Mouse (Mus musculus) midbrain, embryonic 10.5 days (tissue): ENCODE results near the gene Ywhaq. TPM values are rescaled to one million over a fixed set of nuclear protein-coding genes. Genes with fewer than 3 reads are reported as not detected.
A peak's percentile ranks its signal among the peaks of the same experiment; 100 is the strongest.

ENCODE experiments used
- DNase-seq: peaks from one replicate; pipeline ENCODE4 v3.0.0-alpha.2; 2017; ENCODE audit warnings: low spot score
- H3K27ac ChIP-seq: fragments of 300-500 bp; sonication (generic); replicated peaks from 2 replicates; pipeline ENCODE4 v1.5.1; 2016; ENCODE audit warnings: mild to moderate bottlenecking
- H3K27me3 ChIP-seq: fragments of 300-500 bp; sonication (generic); 2 replicates; pipeline ENCODE4 v1.6.1; 2016; ENCODE audit warnings: low read depth, mild to moderate bottlenecking; ENCODE audit not compliant: poor library complexity, severe bottlenecking
- H3K36me3 ChIP-seq: fragments of 300-500 bp; sonication (generic); 2 replicates; pipeline ENCODE4 v1.6.1; 2016; ENCODE audit warnings: mild to moderate bottlenecking, moderate library complexity
- H3K4me1 ChIP-seq: fragments of 300-500 bp; sonication (generic); 2 replicates; pipeline ENCODE4 v1.6.1; 2016
- H3K4me3 ChIP-seq: fragments of 300-500 bp; sonication (generic); 2 replicates; pipeline ENCODE4 v1.5.1; 2016; ENCODE audit warnings: mild to moderate bottlenecking, moderate library complexity
- H3K9me3 ChIP-seq: fragments of 300-500 bp; sonication (generic); replicated peaks from 2 replicates; pipeline ENCODE4 v1.6.1; 2016; ENCODE audit warnings: mild to moderate bottlenecking
- WGBS: fragments of 180-500 bp; shearing (Covaris S2); methylation state at CpG from one replicate; pipeline ENCODE4 v1.1.7; 2016; 5-methylcytosine and 5-hydroxymethylcytosine counted together
- polyA plus RNA-seq: library from polyadenylated mRNA; unstranded; fragments of >200 nt; fragmentation: Nextera tagmentation; extraction: Ambion mirVana; gene quantifications from 2 replicates; pipeline ENCODE4 v1.2.1, GENCODE M21; 2016

Gene Ywhaq
- polyA plus RNA-seq, 1 experiment from 2014 or later, result 1,071 TPM

- WGBS, result 23% methylated on average over 7 of the region's 7 CpGs
- Histone ChIP-seq H3K27ac (peak overlapping the region; percentile 69), H3K27me3 (no peaks in the 10 kb centered on the region), H3K4me3 (no peak overlapping the region), H3K9me3 (peaks cover 17% of the 10 kb centered on the region), H3K36me3 (peaks cover 84% of the 10 kb centered on the region), H3K4me1 (peaks cover 10% of the 10 kb centered on the region)
- peak; percentile 21 for DNase-seq
These were observed 67.1 kb downstream of the Ywhaq start for GRCm38 (mm10) chr12:21350113-21350876.

GRCm38 (mm10) chr12:21346972-21347371 lies 70.5 kb downstream of the Ywhaq start:
- H3K36me3 ChIP-seq, result peaks cover 79% of the 10 kb centered on the region
- WGBS, result 93% methylated on average over 7 of the region's 7 CpGs
- DNase-seq, result no peak
- peaks cover 10% of the 10 kb centered on the region for H3K9me3 ChIP-seq
- no peak overlapping the region for H3K4me3 ChIP-seq
- H3K4me1 ChIP-seq, result peaks cover 10% of the 10 kb centered on the region
- no peaks in the 10 kb centered on the region for H3K27me3 ChIP-seq
- H3K27ac ChIP-seq, result no peak overlapping the region

GRCm38 (mm10) chr12:21340674-21341073 lies 76.8 kb downstream of the Ywhaq start:
- Histone ChIP-seq H3K4me3 (no peak overlapping the region), H3K4me1 (no peaks in the 10 kb centered on the region), H3K36me3 (peaks cover 84% of the 10 kb centered on the region), H3K27me3 (no peaks in the 10 kb centered on the region), H3K27ac (no peak overlapping the region), H3K9me3 (no peaks in the 10 kb centered on the region)
- no peak for DNase-seq
- WGBS, result 96% methylated on average over 5 of the region's 5 CpGs

Other genes with a start within 250 kb of the Ywhaq start
- gene Cpsf3, start 132.2 kb downstream of the Ywhaq start, polyA plus RNA-seq, result 142 and 148 TPM in 2 replicates
- 43.0 and 44.8 TPM in 2 replicates for gene Itgb1bp1, start 131.4 kb downstream of the Ywhaq start, polyA plus RNA-seq
- gene Iah1, start 101.2 kb downstream of the Ywhaq start, polyA plus RNA-seq, result 44.8 and 49.3 TPM in 2 replicates
- 42.2 and 42.8 TPM in 2 replicates for gene Adam17, start 44.0 kb downstream of the Ywhaq start, polyA plus RNA-seq